Mouse (Mus musculus) lung, embryonic 15.5 days (tissue): ENCODE measurements around the gene Hormad1. TPM values are rescaled to one million over a fixed set of nuclear protein-coding genes. Genes with fewer than 3 reads are reported as not detected.
"Not testable (repeated sequence)": the region's sequence is repeated elsewhere in the genome, so short reads cannot be mapped to it uniquely, and the experiment has no call there.

Source experiments
- ATAC-seq: fragments of 200-750 bp; cut with Nextera tagmentation; 2 replicates; pipeline ENCODE4 v1.8.0; 2017; ENCODE audit warnings: moderate number of reproducible peaks, borderline replicate concordance; ENCODE audit not compliant: low FRiP score, low TSS enrichment; ENCODE audit errors: extremely low read depth
- H3K27ac ChIP-seq: fragments of 300-500 bp; sonication (generic); 2 replicates; pipeline ENCODE4 v1.5.1; 2015; ENCODE audit warnings: moderate library complexity, mild to moderate bottlenecking, inconsistent platforms
- H3K27me3 ChIP-seq: fragments of 300-500 bp; sonication (generic); 2 replicates; pipeline ENCODE4 v1.6.1; 2015; ENCODE audit warnings: inconsistent platforms
- H3K36me3 ChIP-seq: fragments of 300-500 bp; sonication (generic); 2 replicates; pipeline ENCODE4 v1.6.1; 2015; ENCODE audit warnings: inconsistent platforms
- H3K4me1 ChIP-seq: fragments of 300-500 bp; sonication (generic); 2 replicates; pipeline ENCODE4 v1.6.1; 2015; ENCODE audit warnings: inconsistent platforms
- H3K4me2 ChIP-seq: fragments of 300-500 bp; sonication (generic); 2 replicates; pipeline ENCODE4 v1.6.1; 2015; ENCODE audit warnings: inconsistent platforms, mild to moderate bottlenecking, moderate library complexity
- H3K4me3 ChIP-seq: fragments of 300-500 bp; sonication (generic); 2 replicates; pipeline ENCODE4 v1.5.1; 2015; ENCODE audit warnings: mild to moderate bottlenecking, inconsistent platforms
- H3K9ac ChIP-seq: fragments of 300-500 bp; sonication (generic); 2 replicates; pipeline ENCODE4 v1.6.1; 2015; ENCODE audit warnings: inconsistent platforms
- H3K9me3 ChIP-seq: fragments of 300-500 bp; sonication (generic); 2 replicates; pipeline ENCODE4 v1.6.1; 2016; ENCODE audit warnings: inconsistent platforms
- whole genome bisulfite sequencing: fragments of 180-500 bp; shearing (Covaris S2); methylation state at CpG from one replicate; pipeline ENCODE4 v1.1.7; 2015; 5-methylcytosine and 5-hydroxymethylcytosine counted together
- polyA plus RNA-seq: library from polyadenylated mRNA; unstranded; fragments of >200 nt; fragmentation: Nextera tagmentation; extraction: Ambion mirVana; gene quantifications from 2 replicates; pipeline ENCODE4 v1.2.1, GENCODE M21; 2015

Hormad1 gene
- polyA plus RNA-seq, 1 experiment from 2014 or later: 0.10 TPM

- Histone ChIP-seq H3K27ac (no peak overlapping the region), H3K36me3 (no peaks in the 10 kb centered on the region), H3K27me3 (no peaks in the 10 kb centered on the region), H3K4me3 (no peak overlapping the region), H3K9me3 (no peaks in the 10 kb centered on the region), H3K4me2 (no peak overlapping the region), H3K9ac (no peak overlapping the region), H3K4me1 (no peaks in the 10 kb centered on the region)
- 77% methylated on average over 6 of the region's 6 CpGs for WGBS
- no peak for ATAC-seq
Measured at GRCm38 (mm10) chr3:95529814-95530213, 29.7 kb upstream of the Hormad1 start.

- Histone ChIP-seq H3K9me3 (no peaks in the 10 kb centered on the region), H3K27ac (no peak overlapping the region), H3K4me2 (no peak overlapping the region), H3K36me3 (no peaks in the 10 kb centered on the region), H3K4me1 (no peaks in the 10 kb centered on the region), H3K27me3 (no peaks in the 10 kb centered on the region), H3K9ac (no peak overlapping the region), H3K4me3 (no peak overlapping the region)
- no peak for ATAC-seq
- WGBS: 97% methylated on average over 1 of the region's 1 CpGs
Measured at GRCm38 (mm10) chr3:95531025-95531424, 28.5 kb upstream of the Hormad1 start.

DNA sequence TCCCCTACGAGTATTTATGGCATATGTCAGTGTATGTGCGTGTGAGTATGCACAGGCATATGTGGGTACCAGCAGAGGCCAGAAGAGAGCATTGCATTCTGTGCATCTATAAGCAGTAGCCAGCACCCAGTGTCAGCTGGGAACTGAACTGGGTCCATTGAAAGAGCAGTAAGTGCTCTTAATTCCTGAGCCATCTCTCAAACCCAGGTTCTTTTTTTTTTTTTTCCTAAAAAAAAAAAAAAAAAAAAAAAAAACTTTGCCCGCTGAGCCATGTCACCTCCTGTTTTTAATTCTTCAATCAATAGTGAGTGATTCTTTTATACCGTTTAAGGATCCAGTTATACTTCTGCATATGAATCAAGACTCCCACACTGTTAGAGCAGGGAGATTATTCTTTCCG lies 26.1 kb upstream of the Hormad1 start:
- Histone ChIP-seq H3K27ac (no peak overlapping the region), H3K4me3 (no peak overlapping the region), H3K27me3 (no peaks in the 10 kb centered on the region), H3K9ac (no peak overlapping the region), H3K36me3 (no peaks in the 10 kb centered on the region), H3K9me3 (no peaks in the 10 kb centered on the region), H3K4me1 (no peaks in the 10 kb centered on the region), H3K4me2 (no peak overlapping the region)
- 80% methylated on average over 5 of the region's 5 CpGs for WGBS
- no peak for ATAC-seq

- H3K4me1 ChIP-seq: no peaks in the 10 kb centered on the region
- no peak for ATAC-seq
- H3K4me2 ChIP-seq: no peak overlapping the region
- 63% methylated on average over 1 of the region's 1 CpGs for WGBS
- no peak overlapping the region for H3K9ac ChIP-seq
- no peaks in the 10 kb centered on the region for H3K9me3 ChIP-seq
- H3K27me3 ChIP-seq: no peaks in the 10 kb centered on the region
- no peak overlapping the region for H3K27ac ChIP-seq
- H3K36me3 ChIP-seq: no peaks in the 10 kb centered on the region
- H3K4me3 ChIP-seq: no peak overlapping the region
Measured at GRCm38 (mm10) chr3:95534927-95535326, 24.6 kb upstream of the Hormad1 start.

DNA sequence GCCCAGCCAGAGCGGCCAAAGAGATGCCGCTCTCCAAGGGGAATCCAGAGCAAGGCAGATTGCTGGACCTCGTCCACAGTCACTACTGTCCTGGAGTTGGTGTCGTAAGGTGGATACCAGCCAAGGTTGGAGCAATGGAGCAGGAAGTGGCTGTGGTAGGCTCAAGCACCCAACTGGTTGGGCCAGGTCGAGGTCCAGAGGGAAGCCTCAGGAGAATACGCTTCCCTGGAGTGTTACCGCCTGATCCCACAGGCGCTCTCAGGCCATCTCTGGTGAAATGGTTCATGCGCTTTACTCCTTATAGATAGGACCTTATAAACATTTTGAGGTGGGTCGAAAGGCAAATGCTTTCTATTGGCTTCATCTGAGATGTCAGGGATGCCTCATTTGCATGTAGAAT lies 20.5 kb upstream of the Hormad1 start:
- H3K9ac ChIP-seq: no peak overlapping the region
- H3K27me3 ChIP-seq: no peaks in the 10 kb centered on the region
- no peaks in the 10 kb centered on the region for H3K9me3 ChIP-seq
- H3K36me3 ChIP-seq: no peaks in the 10 kb centered on the region
- ATAC-seq: no peak
- no peak overlapping the region for H3K4me2 ChIP-seq
- H3K4me3 ChIP-seq: no peak overlapping the region
- H3K4me1 ChIP-seq: no peaks in the 10 kb centered on the region
- H3K27ac ChIP-seq: no peak overlapping the region
- WGBS: 79% methylated on average over 10 of the region's 10 CpGs

DNA sequence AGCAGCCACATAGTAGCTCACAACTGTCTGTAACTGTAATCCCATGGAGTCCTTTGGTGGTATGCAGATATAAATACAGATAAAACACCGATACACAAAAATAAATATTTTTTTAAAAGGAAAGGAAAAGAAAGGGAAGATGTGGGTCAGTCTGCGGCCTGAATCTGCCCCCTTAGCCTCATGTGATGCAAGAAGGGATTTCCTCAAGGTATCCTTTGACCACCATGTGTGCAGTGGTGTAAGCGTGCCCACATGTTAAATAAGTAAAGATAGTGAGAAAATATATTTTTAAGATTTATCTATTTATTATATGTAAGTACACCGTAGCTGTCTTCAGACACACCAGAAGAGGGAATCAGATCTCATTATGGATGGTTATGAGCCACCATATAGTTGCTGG lies 19.6 kb upstream of the Hormad1 start:
- H3K4me2 ChIP-seq: no peak overlapping the region
- H3K4me3 ChIP-seq: no peak overlapping the region
- H3K36me3 ChIP-seq: no peaks in the 10 kb centered on the region
- H3K27me3 ChIP-seq: no peaks in the 10 kb centered on the region
- 94% methylated on average over 4 of the region's 4 CpGs for WGBS
- no peak overlapping the region for H3K9ac ChIP-seq
- H3K9me3 ChIP-seq: no peaks in the 10 kb centered on the region
- ATAC-seq: no peak
- H3K27ac ChIP-seq: no peak overlapping the region
- H3K4me1 ChIP-seq: no peaks in the 10 kb centered on the region

DNA sequence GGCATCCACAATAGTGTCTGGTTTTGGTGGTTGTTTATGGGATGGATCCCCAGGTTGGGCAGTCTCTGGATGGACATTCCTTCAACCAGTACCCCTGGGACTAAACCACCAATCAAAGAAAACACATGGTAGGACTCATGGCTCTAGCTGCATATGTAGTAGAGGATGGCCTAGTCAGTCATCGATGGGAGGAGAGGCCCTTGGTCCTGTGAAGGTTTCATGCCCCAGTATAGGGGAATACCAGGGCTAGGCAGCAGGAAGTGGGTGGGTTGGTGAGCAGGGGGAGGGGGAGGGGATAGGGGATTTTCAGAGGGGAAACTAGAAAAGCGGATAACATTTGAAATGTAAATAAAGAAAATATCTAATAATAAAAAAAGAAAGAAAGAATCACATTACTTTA lies 18.3 kb upstream of the Hormad1 start:
- not testable (repeated sequence) for ATAC-seq, H3K4me2 ChIP-seq, H3K36me3 ChIP-seq, H3K4me3 ChIP-seq, H3K27me3 ChIP-seq, H3K9ac ChIP-seq, H3K27ac ChIP-seq, H3K9me3 ChIP-seq, H3K4me1 ChIP-seq
- 63% methylated on average over 2 of the region's 2 CpGs for WGBS

- Histone ChIP-seq H3K9ac (no peak overlapping the region), H3K36me3 (no peaks in the 10 kb centered on the region), H3K4me2 (no peak overlapping the region), H3K4me1 (no peaks in the 10 kb centered on the region), H3K27me3 (no peaks in the 10 kb centered on the region), H3K9me3 (no peaks in the 10 kb centered on the region), H3K4me3 (no peak overlapping the region), H3K27ac (no peak overlapping the region)
- no peak for ATAC-seq
Measured at GRCm38 (mm10) chr3:95542171-95542570, 17.3 kb upstream of the Hormad1 start.

GRCm38 (mm10) chr3:95542981-95543380 lies 16.5 kb upstream of the Hormad1 start:
- Histone ChIP-seq H3K9ac (no peak overlapping the region), H3K27me3 (no peaks in the 10 kb centered on the region), H3K4me2 (no peak overlapping the region), H3K27ac (no peak overlapping the region), H3K36me3 (no peaks in the 10 kb centered on the region), H3K4me3 (no peak overlapping the region), H3K4me1 (no peaks in the 10 kb centered on the region), H3K9me3 (no peaks in the 10 kb centered on the region)
- ATAC-seq: no peak
- whole genome bisulfite sequencing: 51% methylated on average over 7 of the region's 7 CpGs

DNA sequence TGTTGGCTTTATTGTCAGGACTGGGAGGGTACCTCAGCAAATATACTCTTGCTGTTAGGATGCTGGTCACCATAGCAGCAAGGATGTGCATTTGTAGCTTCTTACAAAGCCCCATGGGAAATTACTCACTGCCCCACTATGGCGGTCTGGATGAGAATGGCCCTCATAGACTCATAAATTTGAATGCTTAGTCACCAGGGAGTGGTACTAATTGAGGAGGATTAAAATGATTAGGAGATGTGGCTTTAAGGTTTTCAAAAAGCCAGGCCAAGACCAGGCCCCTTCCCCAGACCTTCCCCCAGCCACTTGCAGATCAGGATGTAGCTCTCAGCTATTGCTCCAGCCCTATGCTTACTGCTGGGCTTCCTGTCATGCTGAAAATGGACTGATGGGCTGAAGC lies 9.3 kb upstream of the Hormad1 start:
- Histone ChIP-seq H3K27me3 (no peaks in the 10 kb centered on the region), H3K9ac (no peak overlapping the region), H3K4me2 (no peak overlapping the region), H3K36me3 (no peaks in the 10 kb centered on the region), H3K4me1 (no peaks in the 10 kb centered on the region), H3K9me3 (no peaks in the 10 kb centered on the region), H3K4me3 (no peak overlapping the region), H3K27ac (no peak overlapping the region)
- no peak for ATAC-seq
- WGBS: 83% methylated on average over 1 of the region's 1 CpGs

DNA sequence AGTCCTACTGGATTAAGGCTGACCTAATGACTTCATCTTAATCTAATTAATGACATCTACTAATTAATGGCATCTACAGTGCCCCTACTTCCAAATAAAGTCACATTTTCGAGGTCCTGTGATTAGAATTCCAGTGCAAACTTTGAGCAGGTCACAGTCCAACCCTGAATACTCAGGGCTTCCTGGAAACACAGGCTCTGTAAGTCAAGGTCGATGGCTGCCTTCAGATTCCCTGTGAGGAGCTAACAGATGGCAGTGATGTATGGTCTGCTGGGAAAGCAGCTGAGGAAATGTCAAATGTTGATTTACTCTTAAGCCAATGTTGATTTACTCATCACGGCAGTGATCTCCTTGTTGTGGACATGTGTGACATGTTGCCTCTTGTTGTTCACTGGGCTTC lies 5.5 kb upstream of the Hormad1 start:
- no peak overlapping the region for H3K4me3 ChIP-seq
- H3K9me3 ChIP-seq: no peaks in the 10 kb centered on the region
- 30% methylated on average over 3 of the region's 3 CpGs for WGBS
- H3K9ac ChIP-seq: no peak overlapping the region
- no peaks in the 10 kb centered on the region for H3K36me3 ChIP-seq
- H3K4me1 ChIP-seq: no peaks in the 10 kb centered on the region
- H3K27ac ChIP-seq: no peak overlapping the region
- H3K4me2 ChIP-seq: no peak overlapping the region
- H3K27me3 ChIP-seq: no peaks in the 10 kb centered on the region
- ATAC-seq: no peak

DNA sequence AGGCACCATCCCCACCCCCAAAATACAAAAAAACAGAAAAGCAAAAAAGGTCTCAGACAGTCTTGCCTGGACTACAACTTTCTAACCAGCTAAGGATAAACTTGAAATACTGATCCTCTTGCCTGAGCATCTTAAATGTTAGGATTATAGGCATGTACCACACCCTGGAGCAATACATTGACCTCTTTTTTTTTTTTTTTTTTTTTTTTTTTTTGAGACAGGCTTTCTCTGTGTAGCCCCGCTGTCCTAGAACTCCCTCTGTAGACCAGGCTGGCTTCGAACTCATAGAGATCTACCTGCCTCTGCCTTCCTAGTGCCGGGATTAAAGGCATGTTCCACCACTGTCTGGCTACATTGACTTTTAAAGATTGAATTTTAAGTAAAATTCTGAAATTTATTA lies 1.3 kb downstream of the Hormad1 start:
- 88% methylated on average over 3 of the region's 3 CpGs for WGBS
- Histone ChIP-seq H3K4me1 (no peaks in the 10 kb centered on the region), H3K4me2 (no peak overlapping the region), H3K27ac (no peak overlapping the region), H3K9me3 (no peaks in the 10 kb centered on the region), H3K9ac (no peak overlapping the region), H3K36me3 (no peaks in the 10 kb centered on the region), H3K4me3 (no peak overlapping the region), H3K27me3 (no peaks in the 10 kb centered on the region)
- ATAC-seq: no peak

DNA sequence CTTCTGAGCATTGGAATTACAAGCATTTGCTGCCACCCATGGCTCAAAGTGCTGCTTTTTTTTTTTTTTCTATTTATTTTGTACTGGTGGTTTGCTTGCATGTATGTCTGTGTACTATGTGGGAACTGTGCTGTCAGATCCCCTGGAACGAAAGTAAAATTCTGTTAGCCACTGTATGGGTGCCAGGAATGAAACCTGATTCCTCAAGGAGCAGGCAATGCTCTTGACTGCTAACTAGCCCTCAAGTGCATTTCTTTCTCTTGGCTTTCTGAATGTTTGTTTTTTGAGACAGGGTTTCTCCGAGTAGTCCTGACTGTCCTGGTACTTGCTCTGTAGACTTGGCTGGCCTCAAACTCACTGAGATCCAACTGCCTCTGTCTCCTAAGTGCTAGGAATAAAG lies 2.3 kb downstream of the Hormad1 start:
- no peaks in the 10 kb centered on the region for H3K9me3 ChIP-seq
- 0 out of 2 replicates have a peak overlapping the region, but pooled peaks have one; percentile 24 for H3K27ac ChIP-seq
- no peak overlapping the region for H3K4me3 ChIP-seq
- ATAC-seq: no peak
- H3K27me3 ChIP-seq: no peaks in the 10 kb centered on the region
- H3K36me3 ChIP-seq: no peaks in the 10 kb centered on the region
- H3K4me2 ChIP-seq: no peak overlapping the region
- no peak overlapping the region for H3K9ac ChIP-seq
- no peaks in the 10 kb centered on the region for H3K4me1 ChIP-seq
- 42% methylated on average over 2 of the region's 2 CpGs for WGBS
